Mouse (Mus musculus): ENCODE results near the gene Elane.

- TF ChIP-seq CTCF (IDR thresholded peaks at IDR 0.05; ENCODE audit: extremely low read depth, insufficient read depth, low read length) (no peak), POLR2A (IDR thresholded peaks at IDR 0.05; ENCODE audit: extremely low read depth, insufficient read depth, low read length) (no peak)
Measured at GRCm38 (mm10) chr10:79853392-79853791, 32.7 kb upstream of the Elane start.
